Mouse (Mus musculus) embryonic fibroblast, embryonic 13.5 days (primary cell): ENCODE data around the gene 2610528J11Rik.

ENCODE experiments used
- CTCF ChIP-seq: IDR thresholded peaks from 2 replicates; pipeline ENCODE4 v1.5.1; 2011; ENCODE audit warnings: mild to moderate bottlenecking, control low read depth, low read length, moderate library complexity, borderline replicate concordance; ENCODE audit not compliant: insufficient read depth
- POLR2A ChIP-seq: IDR thresholded peaks from 2 replicates; pipeline ENCODE4 v1.6.1; 2011; ENCODE audit warnings: low read depth, mild to moderate bottlenecking, control low read depth, low read length, moderate library complexity

DNA sequence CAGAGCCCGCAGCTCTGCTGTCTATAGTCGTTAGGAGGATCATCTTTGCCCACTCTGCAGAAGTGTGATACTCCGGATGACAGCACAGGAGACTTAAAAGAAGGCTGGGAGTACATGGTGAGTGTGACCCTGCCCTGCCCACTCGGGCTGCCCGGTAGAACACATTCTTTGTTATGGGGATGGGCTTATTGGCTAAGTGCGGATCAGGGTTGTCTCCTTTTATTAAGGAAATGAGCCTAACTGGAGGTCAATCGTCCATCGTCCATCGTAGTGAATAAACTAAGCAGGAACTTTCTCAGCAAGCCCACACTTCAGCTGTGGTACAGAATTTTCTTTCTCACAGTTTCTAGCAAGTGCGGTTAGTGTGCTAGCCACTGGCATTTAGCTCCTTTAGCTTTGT is 13.1 kb downstream of the 2610528J11Rik start:
- TF ChIP-seq CTCF (no peak), POLR2A (no peak)
